Mouse (Mus musculus) testis, postnatal 14 days (tissue): ENCODE data around the gene 1700086D15Rik.

Source experiments
- DNase-seq: peaks from one replicate; pipeline ENCODE4 v3.0.0; 2021; ENCODE audit warnings: low spot score

The 1700086D15Rik gene

DNA sequence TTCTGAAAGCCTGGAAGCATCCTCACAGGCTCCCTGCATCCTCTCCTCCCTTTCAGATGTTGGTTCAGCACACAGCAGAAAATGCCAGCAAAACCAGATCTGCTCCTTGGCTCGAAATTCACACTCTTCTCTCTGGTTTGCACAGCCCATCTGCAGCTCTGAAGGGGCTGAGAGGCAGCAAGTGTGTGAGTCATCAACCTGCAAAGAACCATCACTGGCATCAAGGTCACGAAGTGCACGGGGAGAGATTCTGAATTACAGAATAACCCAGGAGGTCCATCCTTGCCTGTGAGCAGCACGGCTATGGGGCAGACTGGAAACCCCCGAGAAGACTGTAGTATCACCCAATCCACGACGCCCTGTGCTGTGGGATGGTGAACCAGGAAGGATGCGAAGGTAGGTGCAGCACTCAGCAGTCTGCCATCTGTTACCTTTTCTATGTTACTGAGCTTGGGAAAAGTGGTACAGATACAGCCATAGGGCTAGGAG is 24.4 kb downstream of the 1700086D15Rik start:
- no peak for DNase-seq

GRCm38 (mm10) chr11:65133661-65134060 is 26.0 kb downstream of the 1700086D15Rik start:
- no peak for DNase-seq

DNA sequence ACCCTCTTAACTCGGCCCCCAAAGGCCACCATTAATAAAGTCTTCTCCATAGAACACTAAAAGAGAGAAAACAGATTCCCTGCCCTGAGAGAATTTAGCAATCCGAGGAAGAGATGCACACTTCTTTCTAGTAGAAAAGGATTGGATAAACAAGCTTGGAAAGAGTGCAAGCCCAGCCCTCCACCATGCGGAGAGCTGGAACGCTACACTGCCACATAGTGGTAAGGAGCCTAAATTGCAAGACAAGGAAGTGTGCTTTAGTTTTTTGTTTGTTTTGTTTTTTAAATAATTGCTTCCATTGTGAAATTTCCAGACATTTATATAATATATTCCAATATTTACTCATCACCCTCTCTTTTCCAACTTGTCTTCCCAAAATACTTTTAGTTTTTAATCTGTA is 30.6 kb downstream of the 1700086D15Rik start:
- no peak for DNase-seq

DNA sequence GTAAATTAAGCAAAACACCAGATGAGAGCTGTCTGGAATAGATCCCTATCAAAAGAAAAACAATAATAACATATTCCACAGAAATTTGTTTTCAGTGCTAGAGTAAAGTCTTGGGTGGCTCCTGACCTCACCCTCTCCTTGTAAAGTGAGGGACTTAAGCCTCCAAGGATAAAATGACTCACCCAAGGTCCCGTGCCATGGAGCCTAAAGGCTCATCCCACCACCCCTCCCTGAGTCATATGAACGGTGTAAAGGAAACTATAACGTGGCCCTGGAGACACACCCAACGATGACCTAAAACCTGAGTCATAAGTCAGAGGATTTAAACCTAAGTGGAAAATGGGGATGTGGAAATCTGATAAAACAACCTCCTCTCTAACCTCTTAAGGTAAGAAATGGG is 31.0 kb downstream of the 1700086D15Rik start:
- DNase-seq: no peak

- DNase-seq: no peak
Observed at GRCm38 (mm10) chr11:65126566-65126965, 33.1 kb downstream of the 1700086D15Rik start.

GRCm38 (mm10) chr11:65124913-65125418 is 34.7 kb downstream of the 1700086D15Rik start:
- no peak for DNase-seq

- no peak for DNase-seq
Observed at GRCm38 (mm10) chr11:65120276-65120675, 39.4 kb downstream of the 1700086D15Rik start.

DNA sequence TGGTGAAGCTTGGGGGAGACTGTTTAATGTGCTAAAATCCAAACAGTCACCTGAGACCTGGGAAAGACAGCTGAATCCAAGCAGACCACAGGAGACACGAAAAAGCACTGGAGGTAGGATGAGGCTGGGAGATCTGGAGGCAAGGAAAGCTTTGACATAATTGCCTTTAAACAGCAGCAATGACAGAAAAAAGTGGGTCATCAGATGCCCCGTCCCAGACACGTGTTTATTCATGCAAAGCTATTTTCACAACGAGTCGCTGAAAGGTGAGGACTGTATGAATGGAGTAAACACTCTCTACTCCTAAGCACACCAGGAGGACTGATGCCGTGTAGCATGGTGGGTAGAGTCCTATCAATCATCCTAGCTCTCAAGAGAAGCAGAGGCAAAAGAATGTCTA is 43.9 kb downstream of the 1700086D15Rik start:
- DNase-seq: no peak

DNA sequence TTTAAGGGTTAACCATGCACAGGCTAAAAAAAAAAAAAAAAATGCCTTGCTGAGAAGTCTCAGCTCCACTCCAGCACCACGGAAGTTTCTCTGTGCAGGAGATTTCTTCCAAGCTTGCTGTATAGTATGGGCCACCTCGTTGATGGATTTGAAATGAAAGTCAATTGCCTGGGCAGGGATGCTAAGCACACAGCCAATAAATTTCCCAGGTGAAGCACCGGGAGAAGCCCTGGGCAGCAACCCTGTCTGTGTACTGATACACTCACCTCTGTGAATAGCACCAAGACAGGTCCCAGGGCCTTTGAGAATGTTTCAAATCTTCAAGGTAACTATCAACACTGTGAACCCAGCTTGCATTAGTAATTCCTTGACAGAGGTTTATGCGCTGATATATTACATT is 47.6 kb downstream of the 1700086D15Rik start:
- no peak for DNase-seq

- no peak for DNase-seq
Observed at GRCm38 (mm10) chr11:65111651-65112050, 48.0 kb downstream of the 1700086D15Rik start.

DNA sequence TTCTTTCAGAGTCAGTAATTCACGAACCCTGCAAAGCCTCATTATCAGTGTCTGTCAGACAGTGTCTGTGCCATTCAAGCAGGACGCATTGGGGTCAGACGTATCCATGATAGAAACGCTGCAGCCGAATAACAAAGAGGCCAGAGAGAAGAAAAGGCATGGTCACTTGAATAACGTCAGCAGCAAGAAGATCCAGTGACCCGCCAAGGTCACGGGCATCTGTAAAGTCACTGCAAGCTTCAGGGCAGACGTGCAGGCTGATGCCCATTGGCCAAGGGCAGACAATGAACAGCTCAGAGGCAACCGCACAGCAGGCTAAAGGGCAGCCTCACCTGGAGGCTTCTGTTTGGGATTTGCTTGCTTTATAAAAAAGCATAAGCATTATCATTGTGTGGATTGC is 49.6 kb downstream of the 1700086D15Rik start:
- no peak for DNase-seq

DNA sequence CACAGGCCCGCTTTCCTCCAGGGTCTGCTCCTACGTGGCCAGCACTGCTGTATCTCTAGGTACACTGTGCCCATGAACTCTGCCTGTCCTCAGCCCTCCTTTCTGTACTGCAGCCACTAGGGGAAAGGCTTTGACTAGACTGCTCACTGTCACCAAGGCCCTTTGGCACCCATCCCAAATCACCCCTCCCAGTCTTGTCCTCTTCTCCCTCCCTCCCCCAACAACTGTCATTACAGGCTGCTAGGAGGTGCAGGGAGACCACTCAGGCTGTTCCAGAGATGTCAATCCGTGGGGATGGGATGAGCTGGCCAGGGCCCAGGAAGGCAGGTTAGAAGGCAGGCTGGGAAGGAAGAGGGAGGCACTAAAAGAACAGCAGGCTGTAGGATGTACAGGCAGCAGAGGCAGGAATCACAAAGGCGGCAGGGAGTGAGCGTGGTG is 51.9 kb downstream of the 1700086D15Rik start:
- DNase-seq: peak; percentile 22

GRCm38 (mm10) chr11:65107151-65107550 is 52.5 kb downstream of the 1700086D15Rik start:
- DNase-seq: peak; percentile 64

DNA sequence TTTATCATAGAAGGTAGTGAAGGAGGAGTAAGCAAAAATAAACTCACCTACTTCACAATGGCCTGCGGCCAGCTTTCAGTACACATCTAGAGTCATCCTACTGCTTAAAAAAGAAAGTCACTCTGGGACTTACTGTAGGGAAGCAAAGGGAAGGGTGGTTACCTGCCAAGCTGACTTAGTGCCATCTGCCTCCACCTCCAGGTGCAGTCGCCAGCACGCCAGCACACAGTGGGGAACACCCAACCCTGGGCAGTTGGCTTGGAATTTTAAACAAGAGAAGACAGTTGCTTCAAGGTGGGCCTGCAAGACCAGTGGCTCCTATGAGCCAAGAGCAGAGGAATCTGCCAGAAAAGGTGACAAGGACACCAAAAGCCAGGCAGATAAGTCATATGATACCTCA is 55.6 kb downstream of the 1700086D15Rik start:
- no peak for DNase-seq
